Comparison of ENCODE assay signal across 24 mouse cellular contexts in genomic region chr10:127413585-127413984, GRCm38 (mm10). TPM values are rescaled to one million over a fixed set of nuclear protein-coding genes. Genes with fewer than 3 reads are reported as not detected.
DNase-seq lines count a peak whose midpoint lies in the region; ATAC-seq and TF ChIP-seq lines count a peak whose summit lies in the region.
"Had no signal": no experiment of that assay in that cellular context is flagged by ENCODE, and none has a peak within 500 bp of the region (broad histone marks: within the 10 kb centered on the region; RNA-seq: fewer than 3 reads in every experiment).

No protein-coding gene starts in this region.

- H3K4me3 ChIP-seq in liver, adult 2 months (ENCODE audit: insufficient read depth, low read depth, low read length), result no peak overlapping the region
- H3K4me3 ChIP-seq in liver, embryonic 11.5 days (ENCODE audit: low read depth, low read length), result no peak overlapping the region
- H3K4me3 ChIP-seq in liver, postnatal 0 days (ENCODE audit: low read depth, low read length), result no peak overlapping the region

- no peak for TF ChIP-seq EP300 in liver, postnatal 0 days (IDR thresholded peaks at IDR 0.05; ENCODE audit: low read depth)

- no peaks in the 10 kb centered on the region for H3K36me3 ChIP-seq in liver, adult 2 months (ENCODE audit: control insufficient read depth, insufficient read depth, low read length)
- no peaks in the 10 kb centered on the region; the same call in 1 of the 2 replicates for H3K36me3 ChIP-seq in liver, embryonic 11.5 days (ENCODE audit: control insufficient read depth, insufficient read depth, low read length)
- peaks cover 5% of the 10 kb centered on the region; the same call in 1 of the 2 replicates for H3K36me3 ChIP-seq in liver, postnatal 0 days (replicated peaks; ENCODE audit: insufficient read depth, low read length)

- H3K9ac ChIP-seq in liver, adult 2 months (ENCODE audit: low read depth, low read length), result no peak overlapping the region
- no peak overlapping the region for H3K9ac ChIP-seq in liver, embryonic 11.5 days (ENCODE audit: low read depth, low read length)
- no peak overlapping the region for H3K9ac ChIP-seq in liver, postnatal 0 days (replicated peaks)

- H3K4me2 ChIP-seq in liver, embryonic 11.5 days, result no peak overlapping the region
- no peak overlapping the region for H3K4me2 ChIP-seq in liver, postnatal 0 days (ENCODE audit: low read depth, low read length)

- no peak for TF ChIP-seq POLR2A in liver, adult 2 months (IDR thresholded peaks at IDR 0.05; ENCODE audit: extremely low read depth, insufficient read depth, low read length)

- peaks cover 21% of the 10 kb centered on the region for H3K4me1 ChIP-seq in liver, adult 2 months (ENCODE audit: control insufficient read depth, insufficient read depth, low read length)
- H3K4me1 ChIP-seq in liver, embryonic 11.5 days (replicated peaks; ENCODE audit: control insufficient read depth, insufficient read depth, low read length), result peaks cover 5% of the 10 kb centered on the region
- peaks cover 16% of the 10 kb centered on the region for H3K4me1 ChIP-seq in liver, postnatal 0 days (ENCODE audit: insufficient read depth)

- no peaks in the 10 kb centered on the region for H3K27me3 ChIP-seq in liver, adult 2 months (ENCODE audit: control insufficient read depth, insufficient read depth, low read length)
- H3K27me3 ChIP-seq in liver, embryonic 11.5 days (replicated peaks; ENCODE audit: control insufficient read depth, insufficient read depth, low read length), result no peaks in the 10 kb centered on the region
- no peaks in the 10 kb centered on the region for H3K27me3 ChIP-seq in liver, postnatal 0 days (ENCODE audit: insufficient read depth, low read length)
- H3K27me3 ChIP-seq: CH12.LX, Patski had no signal

- H3K79me2 ChIP-seq in liver, adult 2 months (ENCODE audit: control insufficient read depth, insufficient read depth, low read length), result peaks cover 17% of the 10 kb centered on the region

- H3K27ac ChIP-seq in liver, adult 2 months (replicated peaks; ENCODE audit: insufficient read depth, low read depth, low read length), result 0 out of 2 replicates have a peak overlapping the region, but pooled peaks have one; percentile 18
- no peak overlapping the region for H3K27ac ChIP-seq in liver, embryonic 11.5 days (ENCODE audit: low read depth, low read length)
- H3K27ac ChIP-seq in liver, postnatal 0 days (ENCODE audit: low read depth), result no peak overlapping the region

- H3K9me3 ChIP-seq in liver, embryonic 11.5 days (ENCODE audit: control insufficient read depth, low read length), result no peaks in the 10 kb centered on the region
- no peaks in the 10 kb centered on the region for H3K9me3 ChIP-seq in liver, postnatal 0 days (ENCODE audit: low read length)
- H3K9me3 ChIP-seq: G1E had no signal

- no peak for ATAC-seq in liver, embryonic 11.5 days (replicated peaks; ENCODE audit: low FRiP score)
- ATAC-seq in liver, postnatal 0 days, result peak; percentile 53; the same call in 1 of the 2 replicates
- ATAC-seq: activated CD4-positive, CD25-positive, alpha-beta regulatory T cell, adult 4 months; CD4-positive, CD25-positive, alpha-beta regulatory T cell, adult 4 months; Patski had no signal

- DNase-seq in heart, adult 11 months, result peak; percentile 19
- DNase-seq in heart, adult 8-10 months (ENCODE audit: low spot score), result no peak
- peak; percentile 82 for DNase-seq in liver, adult 2 months (ENCODE audit: extremely low read depth, low read depth, low spot score)
- DNase-seq in liver, embryonic 11.5 days (ENCODE audit: low spot score), result no peak
- no peak for DNase-seq in liver, postnatal 0 days
- no peak for DNase-seq in liver
- DNase-seq in lung, postnatal 36 days, result peak; percentile 15
- DNase-seq in lung, postnatal 25 days (ENCODE audit: low spot score), result no peak
- DNase-seq: B cell, adult 2 months; cerebellum, adult 11 months; cerebellum, adult 11-12 months had no signal

- WGBS in liver, adult 2 months, result 26% methylated on average over 1 of the region's 1 CpGs
- 74% methylated on average over 1 of the region's 1 CpGs for WGBS in liver, embryonic 11.5 days
- 71% methylated on average over 1 of the region's 1 CpGs for WGBS in liver, postnatal 0 days (ENCODE audit: insufficient replicate concordance)

- no peak for TF ChIP-seq CTCF in liver, adult 2 months (IDR thresholded peaks at IDR 0.05; ENCODE audit: low read depth, low read length)
- no peak for TF ChIP-seq CTCF in liver, postnatal 0 days (IDR thresholded peaks at IDR 0.05; ENCODE audit: low read depth)

RNA-seq across cellular contexts. Expression of gene R3hdm2, which starts 33.5 kb away (rescaled TPM):
- 100 to 1,000 TPM; 150 to 177 (median 168) TPM for total RNA-seq in heart, adult 8-10 months (2022)
- 15.8 and 17.5 TPM in 2 replicates for total RNA-seq in liver, adult 2 months (2014; rRNA removed)
- 66.9 and 70.1 TPM in 2 replicates for polyA plus RNA-seq in liver, adult 2 months (2012; rRNA removed)
- 25.4 and 33.8 TPM in 2 replicates for polyA plus RNA-seq in liver, embryonic 11.5 days (2014; fragmentation: Nextera tagmentation; extraction: Ambion mirVana)
- polyA plus RNA-seq in liver, postnatal 0 days (2015; fragmentation: Nextera tagmentation; extraction: Ambion mirVana), result 16.6 and 17.3 TPM in 2 replicates

RNA-seq across cellular contexts. Expression of gene Inhbc, which starts 43.4 kb away (rescaled TPM):
- total RNA-seq in heart, adult 8-10 months (2022), result not detected
- 8.2 and 18.4 TPM in 2 replicates for total RNA-seq in liver, adult 2 months (2014; rRNA removed)
- 58.0 and 61.8 TPM in 2 replicates for polyA plus RNA-seq in liver, adult 2 months (2012; rRNA removed)
- 1.1 and 1.4 TPM in 2 replicates for polyA plus RNA-seq in liver, embryonic 11.5 days (2014; fragmentation: Nextera tagmentation; extraction: Ambion mirVana)
- 21.0 and 27.2 TPM in 2 replicates for polyA plus RNA-seq in liver, postnatal 0 days (2015; fragmentation: Nextera tagmentation; extraction: Ambion mirVana)
- total RNA-seq: adrenal gland, adult 18-20 months; adrenal gland, adult 8-10 months; adrenal gland, postnatal 25 days; adrenal gland, postnatal 36 days; MEL had no signal
- polyA plus RNA-seq: activated CD4-positive, CD25-positive, alpha-beta regulatory T cell, adult 4 months; brain, embryonic 14.5 days; C2C12; CD4-positive, CD25-positive, alpha-beta regulatory T cell, adult 4 months; G1E; Patski had no signal

RNA-seq across cellular contexts. Expression of gene Inhbe, which starts 59.4 kb away (rescaled TPM):
- not detected for total RNA-seq in heart, adult 8-10 months (2022)
- 4.8 and 7.5 TPM in 2 replicates for total RNA-seq in liver, adult 2 months (2014; rRNA removed)
- polyA plus RNA-seq in liver, adult 2 months (2012; rRNA removed), result 20.8 and 22.6 TPM in 2 replicates
- 0.04 and 0.09 TPM in 2 replicates for polyA plus RNA-seq in liver, embryonic 11.5 days (2014; fragmentation: Nextera tagmentation; extraction: Ambion mirVana)
- polyA plus RNA-seq in liver, postnatal 0 days (2015; fragmentation: Nextera tagmentation; extraction: Ambion mirVana), result 18.4 and 29.0 TPM in 2 replicates
- total RNA-seq: adrenal gland, adult 18-20 months; adrenal gland, adult 2 months; adrenal gland, postnatal 25 days; adrenal gland, postnatal 36 days; MEL had no signal
- polyA plus RNA-seq: brain, embryonic 14.5 days; C2C12; CD4-positive, CD25-positive, alpha-beta regulatory T cell, adult 4 months had no signal

Comparison
In these comparisons a context has a peak if more than half of its experiments do, and no peak if none do; other contexts are left out.
1. DNase-seq: peak in heart, adult 11 months (single experiment), liver, adult 2 months (single experiment) and lung, postnatal 36 days (single experiment); none in heart, adult 8-10 months (single experiment), liver, embryonic 11.5 days (single experiment), liver, postnatal 0 days (single experiment), liver (single experiment) and lung, postnatal 25 days (single experiment).
2. RNA of gene Inhbe, which starts 59.4 kb away (polyA plus RNA-seq): 20.8 to 22.6 TPM in liver, adult 2 months and 18.4 to 29.0 TPM in liver, postnatal 0 days; 0.04 to 0.09 TPM in liver, embryonic 11.5 days; every median in the first group is over 10 times any median in the second.